Comparison of ENCODE assay signal across 28 mouse cellular contexts in the genomic region with DNA sequence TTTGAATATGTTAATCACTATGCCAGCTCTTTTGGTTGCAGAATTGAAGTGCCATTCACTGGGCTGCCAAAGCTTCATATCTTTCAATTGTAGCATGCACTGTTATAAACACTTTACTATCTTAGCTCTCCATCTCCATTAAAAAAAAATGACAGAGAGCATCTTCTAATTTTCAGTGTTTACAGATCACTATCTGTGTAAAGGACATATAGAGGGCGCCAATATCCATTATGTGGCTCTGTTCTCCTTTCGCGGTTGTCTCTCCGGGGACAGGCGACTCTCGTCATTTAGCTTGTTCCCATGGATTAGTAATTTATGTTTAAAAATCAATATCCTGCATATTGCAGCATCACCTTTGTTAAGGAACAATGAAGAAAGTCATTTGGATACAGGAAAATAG.
"Had no signal": no experiment of that assay in that cellular context is flagged by ENCODE, and none has a peak within 500 bp of the region (broad histone marks: within the 10 kb centered on the region; RNA-seq: fewer than 3 reads in every experiment).

No protein-coding gene starts in this region.

- H3K27me3 ChIP-seq: embryonic facial prominence, embryonic 12.5 days; embryonic facial prominence, embryonic 13.5 days; embryonic facial prominence, embryonic 15.5 days; forebrain, embryonic 12.5 days; forebrain, embryonic 13.5 days; forebrain, embryonic 15.5 days had no signal

- H3K9me3 ChIP-seq: embryonic facial prominence, embryonic 10.5 days; embryonic facial prominence, embryonic 12.5 days; embryonic facial prominence, embryonic 13.5 days; embryonic facial prominence, embryonic 15.5 days; forebrain, embryonic 10.5 days; forebrain, embryonic 12.5 days; forebrain, embryonic 13.5 days; forebrain, embryonic 15.5 days had no signal

- H3K27ac ChIP-seq: embryonic facial prominence, embryonic 10.5 days; embryonic facial prominence, embryonic 12.5 days; embryonic facial prominence, embryonic 13.5 days; embryonic facial prominence, embryonic 15.5 days; forebrain, embryonic 10.5 days; forebrain, embryonic 12.5 days; forebrain, embryonic 13.5 days; forebrain, embryonic 15.5 days; gastrocnemius, adult 2 months; heart, adult 2 months had no signal

- H3K4me3 ChIP-seq: embryonic facial prominence, embryonic 10.5 days; embryonic facial prominence, embryonic 12.5 days; embryonic facial prominence, embryonic 13.5 days; embryonic facial prominence, embryonic 15.5 days; erythroblast, embryonic 14.5 days; forebrain, embryonic 10.5 days; forebrain, embryonic 12.5 days; forebrain, embryonic 13.5 days; forebrain, embryonic 15.5 days; gastrocnemius, adult 2 months; heart, adult 2 months had no signal

- H3K36me3 ChIP-seq: embryonic facial prominence, embryonic 10.5 days; embryonic facial prominence, embryonic 12.5 days; embryonic facial prominence, embryonic 13.5 days; embryonic facial prominence, embryonic 15.5 days; forebrain, embryonic 10.5 days; forebrain, embryonic 12.5 days; forebrain, embryonic 15.5 days had no signal

- ATAC-seq: forebrain, embryonic 13.5 days; forebrain, embryonic 14.5 days; forebrain, embryonic 15.5 days; forebrain, embryonic 16.5 days; forebrain, postnatal 0 days had no signal

- H3K4me2 ChIP-seq: embryonic facial prominence, embryonic 12.5 days; embryonic facial prominence, embryonic 13.5 days; embryonic facial prominence, embryonic 15.5 days; forebrain, embryonic 12.5 days; forebrain, embryonic 13.5 days; forebrain, embryonic 15.5 days had no signal

- DNase-seq: cerebellum, adult 8-10 months; cerebellum, adult 9-10 months; cerebellum, adult 9-11 months; cerebellum, postnatal 10 days; cerebellum, postnatal 14 days; cerebellum, postnatal 25 days; cerebellum, postnatal 36 days; embryo, embryonic 11 days; forebrain, postnatal 0 days; gastrocnemius, adult 2 months; gastrocnemius, postnatal 10 days; gastrocnemius, postnatal 14 days; gastrocnemius, postnatal 25 days; gastrocnemius, postnatal 36 days; heart, adult 11 months; heart, adult 18-20 months; heart, adult 2 months had no signal

- H3K9ac ChIP-seq: embryonic facial prominence, embryonic 12.5 days; embryonic facial prominence, embryonic 13.5 days; embryonic facial prominence, embryonic 15.5 days; forebrain, embryonic 12.5 days; forebrain, embryonic 13.5 days; forebrain, embryonic 15.5 days; forebrain, postnatal 0 days had no signal

- H3K4me1 ChIP-seq: embryonic facial prominence, embryonic 10.5 days; embryonic facial prominence, embryonic 12.5 days; embryonic facial prominence, embryonic 13.5 days; embryonic facial prominence, embryonic 15.5 days; forebrain, embryonic 10.5 days; forebrain, embryonic 12.5 days; forebrain, embryonic 13.5 days had no signal
